Mouse (Mus musculus) cortical plate, adult 2 months (tissue): ENCODE results near the gene Pheta2.

Experiments
- CTCF ChIP-seq: fragments of 200-500 bp; IDR thresholded peaks from 2 replicates; pipeline ENCODE4 v1.5.1; 2011; ENCODE audit warnings: mild to moderate bottlenecking, control low read depth, low read length; ENCODE audit not compliant: insufficient read depth; ENCODE audit errors: extremely low read depth
- POLR2A ChIP-seq: fragments of 200-500 bp; IDR thresholded peaks from 2 replicates; pipeline ENCODE4 v1.6.1; 2011; ENCODE audit warnings: mild to moderate bottlenecking, low read length, control low read depth; ENCODE audit not compliant: insufficient read depth; ENCODE audit errors: extremely low read depth

DNA sequence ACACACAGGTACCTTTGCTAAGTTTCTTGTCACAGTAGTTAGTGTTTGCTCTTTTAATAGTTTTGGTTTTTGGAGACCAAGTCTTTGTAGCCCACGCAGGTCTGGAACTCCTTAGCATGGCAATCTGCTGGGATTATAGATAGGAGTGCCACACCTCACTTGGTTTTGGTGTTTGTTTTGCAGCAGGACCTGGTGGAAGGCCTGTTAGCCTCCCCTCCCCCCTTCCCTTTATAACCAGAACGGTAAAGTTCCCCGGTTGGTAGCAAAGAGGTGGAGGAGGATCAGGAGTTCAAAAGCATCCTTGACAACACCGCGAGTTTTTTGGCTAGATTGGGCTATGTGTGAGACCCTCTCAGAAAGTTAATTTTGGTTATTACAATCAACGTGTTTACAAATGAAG is 6.2 kb downstream of the Pheta2 start:
- TF ChIP-seq POLR2A (no peak), CTCF (no peak)
